Mouse (Mus musculus): ENCODE measurements around the gene Deaf1.

Gene Deaf1

DNA sequence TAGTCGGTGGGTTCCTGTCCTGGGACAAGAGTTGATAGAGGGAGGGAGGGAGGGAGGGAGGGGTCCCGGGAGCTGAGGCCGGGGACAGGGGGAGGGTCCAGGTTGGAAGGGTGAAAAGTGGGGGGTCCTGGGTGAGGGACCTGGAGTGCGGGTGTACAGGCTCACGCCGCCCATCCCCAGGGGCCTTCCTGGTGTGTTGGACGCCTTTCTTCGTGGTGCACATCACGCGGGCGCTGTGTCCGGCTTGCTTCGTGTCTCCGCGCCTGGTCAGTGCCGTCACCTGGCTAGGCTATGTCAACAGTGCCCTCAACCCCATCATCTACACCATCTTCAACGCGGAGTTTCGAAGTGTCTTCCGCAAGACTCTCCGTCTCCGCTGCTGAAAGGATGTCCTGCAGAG lies 33.0 kb downstream of the Deaf1 start:
- DNase-seq = peak; percentile 25

DNA sequence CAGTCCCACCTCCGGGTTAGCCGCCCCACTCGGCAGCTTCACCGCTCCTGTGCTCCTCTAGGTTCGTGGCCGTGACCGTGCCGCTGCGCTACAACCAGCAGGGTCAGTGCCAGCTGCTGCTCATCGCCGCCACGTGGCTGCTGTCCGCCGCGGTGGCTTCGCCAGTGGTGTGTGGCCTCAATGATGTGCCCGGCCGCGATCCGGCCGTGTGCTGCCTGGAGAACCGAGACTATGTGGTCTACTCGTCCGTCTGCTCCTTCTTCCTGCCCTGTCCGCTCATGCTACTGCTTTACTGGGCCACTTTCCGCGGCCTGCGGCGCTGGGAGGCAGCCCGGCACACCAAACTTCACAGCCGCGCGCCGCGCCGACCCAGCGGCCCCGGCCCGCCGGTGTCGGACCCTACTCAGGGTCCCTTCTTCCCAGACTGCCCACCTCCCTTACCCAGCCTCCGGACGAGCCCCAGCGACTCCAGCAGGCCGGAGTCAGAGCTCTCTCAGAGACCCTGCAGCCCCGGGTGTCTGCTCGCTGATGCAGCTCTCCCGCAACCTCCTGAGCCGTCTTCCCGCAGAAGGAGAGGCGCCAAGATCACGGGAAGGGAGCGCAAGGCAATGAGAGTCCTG lies 33.5 kb downstream of the Deaf1 start:
- DNase-seq = peak; percentile 69

DNA sequence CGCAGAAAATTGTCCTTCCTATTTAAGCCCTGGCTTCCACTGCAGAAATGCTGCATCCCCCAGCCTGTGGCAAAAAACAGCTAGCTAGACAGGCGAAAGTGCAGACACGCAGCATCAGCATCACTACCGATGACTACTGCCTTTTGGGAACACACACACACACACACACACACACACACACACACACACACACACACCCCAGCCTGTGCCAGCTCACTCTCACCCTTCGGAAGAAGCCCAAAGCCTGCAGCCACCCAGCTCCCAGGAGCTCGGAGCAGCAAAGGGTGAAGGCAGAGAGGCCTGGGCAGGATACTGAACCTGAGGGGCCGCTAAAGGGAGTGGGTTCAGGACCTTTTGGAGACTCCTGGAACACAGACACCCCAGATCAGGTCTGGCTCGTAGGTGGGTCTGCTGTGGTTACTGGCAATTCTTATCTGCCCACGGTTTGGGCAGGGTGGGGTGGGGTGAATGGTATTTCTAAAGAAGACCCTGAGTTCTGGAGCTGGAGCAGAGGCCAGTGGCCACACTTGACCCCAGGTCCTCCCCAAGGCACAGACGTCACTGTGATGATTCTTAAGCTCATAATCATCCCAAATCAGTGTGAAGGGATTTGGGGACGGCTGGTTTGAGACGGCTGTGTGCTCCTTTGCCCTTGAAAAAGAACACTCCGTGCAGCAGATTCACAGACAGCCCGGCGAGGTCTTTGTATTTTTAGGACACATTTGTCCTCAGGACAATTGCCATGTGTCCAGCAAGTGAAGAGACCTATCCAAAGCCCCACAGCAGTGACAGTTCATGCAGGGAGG lies 34.7 kb downstream of the Deaf1 start:
- peak; percentile 16 for DNase-seq

DNA sequence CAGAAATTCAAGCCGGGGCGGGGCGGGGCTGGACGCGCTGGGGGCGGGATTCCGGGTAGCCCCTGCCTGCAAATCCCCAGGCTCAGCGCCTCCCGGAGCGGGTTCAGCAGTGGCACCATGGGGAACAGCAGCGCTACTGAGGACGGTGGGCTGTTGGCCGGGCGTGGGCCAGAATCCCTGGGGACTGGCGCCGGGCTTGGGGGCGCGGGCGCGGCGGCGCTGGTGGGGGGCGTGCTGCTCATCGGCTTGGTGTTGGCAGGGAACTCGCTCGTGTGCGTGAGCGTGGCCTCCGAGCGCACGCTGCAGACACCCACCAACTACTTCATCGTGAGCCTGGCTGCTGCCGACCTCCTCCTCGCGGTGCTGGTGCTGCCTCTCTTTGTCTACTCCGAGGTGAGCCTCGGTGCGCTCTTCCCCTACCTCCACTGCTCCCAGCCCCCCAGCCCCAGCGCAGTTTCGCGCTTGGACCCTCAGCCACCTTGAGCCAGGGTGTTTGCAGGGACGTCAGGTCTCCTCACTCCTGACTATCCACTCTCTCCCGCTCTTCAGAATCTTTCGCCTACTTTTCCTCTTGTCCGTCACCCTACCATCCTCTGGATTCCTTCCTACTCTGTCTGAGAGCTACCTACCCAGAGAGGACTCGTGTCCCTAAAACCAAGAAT lies 35.4 kb downstream of the Deaf1 start, which contains the start of gene Drd4:
Drd4 (plus strand) TSS at position 86 of the 662 bp plus-strand sequence.
- DNase-seq = peak; percentile 69

DNA sequence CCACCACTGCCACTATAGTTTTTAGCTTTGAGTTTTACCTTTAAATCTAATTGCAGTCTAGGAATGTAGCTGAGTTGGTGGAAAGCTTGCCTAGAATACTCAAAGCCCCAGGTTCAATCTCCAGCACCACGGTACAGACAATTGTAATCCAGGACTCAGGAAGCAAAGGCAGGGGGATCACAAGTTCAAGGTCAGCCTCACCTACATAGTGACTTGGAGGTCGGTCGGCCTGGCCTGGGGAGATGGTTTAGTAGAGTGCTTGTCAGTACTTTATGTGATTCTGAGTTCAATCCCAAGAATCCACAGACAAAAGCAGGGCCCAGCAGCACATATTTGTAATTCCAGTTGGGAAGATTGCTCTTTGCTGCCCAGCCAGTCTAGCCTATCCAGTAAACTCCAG lies 39.4 kb downstream of the Deaf1 start:
- DNase-seq = no peak

DNA sequence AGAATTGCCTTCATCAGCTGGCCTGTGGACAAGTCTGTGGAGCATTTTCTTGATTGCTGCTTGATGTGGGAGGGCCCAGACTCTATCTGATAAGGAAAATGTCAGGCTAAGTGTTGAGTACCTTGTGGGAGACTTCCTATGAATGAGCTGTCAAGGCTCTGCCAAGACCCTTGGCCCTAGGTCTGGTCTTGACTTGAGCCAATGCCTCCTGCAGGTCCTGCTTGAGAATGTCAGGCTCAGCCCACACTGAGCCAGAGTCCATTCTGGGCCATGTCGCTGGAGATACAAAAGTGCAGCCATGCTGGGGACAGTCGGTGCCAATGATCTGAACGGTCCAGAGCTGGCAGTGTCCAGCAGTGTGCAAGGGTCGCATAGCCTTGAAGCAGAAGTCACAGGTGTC lies 44.7 kb downstream of the Deaf1 start:
- DNase-seq = no peak

DNA sequence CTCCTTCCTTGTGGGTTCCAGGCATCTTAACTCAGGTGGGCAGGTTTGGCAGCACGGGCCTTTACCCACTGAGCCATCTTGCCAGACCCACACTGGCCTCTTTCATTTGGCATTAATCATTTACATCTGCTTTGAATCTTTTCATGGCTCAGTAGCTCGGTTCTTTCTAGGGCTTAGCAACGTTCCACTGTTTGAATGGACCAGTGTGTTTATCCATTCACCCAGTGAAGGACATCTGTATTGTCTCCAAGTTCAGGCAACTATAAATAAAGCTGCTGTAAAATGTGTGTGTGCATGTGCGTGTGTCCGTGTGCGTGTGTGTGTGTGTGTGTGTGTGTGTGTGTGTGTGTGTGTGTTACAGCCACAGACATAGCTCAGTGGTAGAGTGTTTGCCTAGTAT lies 46.0 kb downstream of the Deaf1 start:
- no peak for DNase-seq

DNA sequence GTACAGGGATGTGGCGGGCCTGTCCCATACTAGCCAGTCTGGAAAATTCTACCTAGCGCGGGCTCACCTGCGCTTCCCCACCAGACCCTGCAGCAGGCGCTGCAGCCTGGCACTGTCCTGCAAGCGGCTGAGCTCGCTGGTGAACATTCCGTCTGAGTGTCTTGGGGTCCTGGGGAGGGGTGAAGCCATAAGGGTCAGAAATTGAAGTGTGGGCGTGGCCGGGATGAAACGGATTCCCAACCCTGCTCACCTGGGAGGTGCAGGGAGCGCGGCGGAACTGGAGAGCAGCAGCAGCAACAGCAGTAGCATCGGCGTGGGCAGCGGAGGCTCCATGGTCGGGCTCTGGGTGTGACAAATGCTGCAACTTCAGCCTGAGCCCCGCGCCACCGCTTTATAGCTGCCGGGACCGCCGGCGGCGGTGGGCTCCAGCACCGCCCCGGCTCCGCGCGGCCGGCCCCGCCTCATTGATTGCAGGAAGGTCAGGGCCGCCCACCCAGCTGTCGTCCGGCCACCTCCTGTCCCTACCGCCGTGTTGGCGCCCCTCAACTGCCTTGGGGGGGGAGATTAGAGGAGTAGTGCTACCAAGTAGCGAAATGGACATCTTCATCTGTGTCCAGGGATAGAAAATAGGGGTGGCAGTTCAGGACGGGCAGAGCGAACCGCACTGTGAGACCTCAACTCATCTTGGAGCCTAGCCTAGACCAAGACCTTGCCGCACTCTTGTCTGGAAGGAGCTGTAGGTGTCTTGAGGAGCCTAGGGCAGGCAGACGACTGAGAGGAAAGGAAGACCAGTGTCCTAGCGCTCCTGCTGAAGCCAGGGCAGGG lies 48.5 kb downstream of the Deaf1 start, which contains the start of gene Sct:
Sct (minus strand) TSS at position 368 of the 825 bp plus-strand sequence.
- DNase-seq = peak; percentile 80

DNA sequence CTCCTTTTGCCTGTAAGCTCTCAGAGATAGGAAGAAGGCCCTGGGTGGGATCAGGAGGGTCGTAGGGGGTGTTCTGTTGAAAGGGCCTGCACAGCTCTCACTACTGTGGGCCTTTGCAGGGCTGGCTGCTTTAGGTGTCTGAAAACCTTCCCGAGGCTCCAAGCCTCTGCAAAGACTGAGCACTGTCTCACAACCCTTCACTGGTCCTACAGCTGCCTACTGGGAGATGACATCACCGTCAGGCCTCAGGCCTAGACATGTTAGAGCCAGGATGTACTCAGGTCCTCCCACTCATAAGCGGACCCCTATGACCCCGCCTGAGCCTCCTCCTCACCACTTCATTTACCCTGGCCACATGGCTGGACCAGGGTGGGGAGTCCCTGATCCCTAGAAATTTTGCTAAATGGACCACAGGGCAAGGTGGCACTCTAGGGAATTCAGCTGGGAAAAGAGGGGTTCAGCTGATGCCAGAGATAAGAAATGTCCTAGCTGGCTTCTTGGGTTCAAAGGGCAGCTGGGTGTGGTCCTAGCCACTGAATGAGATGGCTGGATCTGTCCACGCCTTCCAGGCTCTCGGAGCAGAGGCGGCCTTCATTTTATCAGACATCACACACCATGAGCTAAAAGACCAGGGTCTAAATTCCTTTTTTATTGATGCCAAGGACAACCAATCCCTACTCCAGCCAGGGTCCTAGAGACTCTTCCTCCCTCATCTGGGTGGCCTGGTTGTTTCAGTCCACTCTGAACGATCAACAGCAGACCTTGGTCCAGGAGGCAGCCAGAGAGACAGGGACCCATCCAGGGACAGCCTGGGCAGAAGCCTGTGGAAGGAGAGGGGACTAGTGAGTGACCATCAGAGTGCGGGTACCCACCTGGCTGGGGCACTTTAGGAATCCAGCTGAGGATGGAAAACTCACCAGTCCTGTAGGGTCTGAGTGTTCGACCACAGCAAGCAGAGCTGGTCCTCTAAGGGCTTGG lies 49.5 kb downstream of the Deaf1 start:
- DNase-seq = no peak

DNA sequence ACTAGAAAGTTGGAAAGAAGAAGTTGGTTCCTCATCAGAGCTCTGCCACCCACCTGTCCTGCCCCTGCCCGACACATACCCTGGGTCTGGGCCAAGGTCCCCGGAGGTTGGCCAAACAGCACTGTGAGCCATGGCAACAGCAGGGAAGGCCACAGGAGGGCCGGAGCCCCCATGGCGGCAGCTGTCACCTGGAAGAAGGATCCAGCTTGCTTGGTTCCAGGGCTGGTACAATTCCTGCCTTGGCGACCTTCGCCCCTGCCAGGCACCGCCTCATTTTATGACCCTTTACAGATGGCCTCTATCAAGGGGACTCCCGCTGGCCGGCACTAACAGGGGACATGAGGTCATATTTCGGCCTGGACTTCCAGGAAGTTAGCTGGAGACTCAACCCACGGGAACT lies 50.9 kb downstream of the Deaf1 start, which contains the start of gene Cdhr5:
Cdhr5 (minus strand) TSS at position 241 of the 400 bp plus-strand sequence.
- DNase-seq = no peak

DNA sequence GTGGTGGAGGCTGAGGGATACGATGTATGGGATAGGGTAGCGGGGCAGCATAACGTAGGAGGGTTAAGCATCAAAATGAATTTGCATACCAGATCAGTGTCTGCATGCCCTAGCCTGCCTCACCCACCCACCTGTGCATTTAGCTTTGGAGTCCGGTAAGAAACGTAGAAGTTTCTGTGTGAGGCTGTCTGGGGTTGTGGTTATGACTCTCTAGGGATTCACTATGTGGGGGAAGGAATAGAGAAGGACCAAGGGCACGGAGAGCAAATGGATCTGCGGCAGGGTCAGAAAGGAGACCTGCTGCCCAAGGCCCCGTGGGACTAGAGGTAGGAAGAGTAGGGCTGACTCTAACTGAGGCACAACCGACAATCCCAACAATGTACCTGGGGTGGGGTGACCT lies 52.1 kb downstream of the Deaf1 start:
- no peak for DNase-seq

DNA sequence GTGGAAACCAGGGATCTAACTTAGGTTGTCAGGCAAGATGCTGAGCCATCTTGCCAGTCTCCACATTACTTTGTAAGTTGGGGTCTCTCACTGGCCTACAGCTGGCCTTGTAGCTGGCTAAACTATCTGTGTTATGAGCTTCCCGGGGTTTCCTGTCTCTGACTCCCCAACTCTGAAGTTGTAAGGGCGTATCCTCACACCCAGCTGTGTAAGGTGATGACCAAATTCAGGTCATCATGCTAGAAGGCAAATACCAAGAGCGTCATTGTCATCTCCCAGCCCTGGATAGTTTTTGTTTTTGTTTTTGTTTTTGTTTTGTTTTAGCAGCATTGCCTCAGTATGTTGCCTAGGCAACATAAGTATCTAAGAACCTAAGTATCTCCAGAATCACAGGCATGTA lies 56.9 kb downstream of the Deaf1 start:
- DNase-seq = no peak

DNA sequence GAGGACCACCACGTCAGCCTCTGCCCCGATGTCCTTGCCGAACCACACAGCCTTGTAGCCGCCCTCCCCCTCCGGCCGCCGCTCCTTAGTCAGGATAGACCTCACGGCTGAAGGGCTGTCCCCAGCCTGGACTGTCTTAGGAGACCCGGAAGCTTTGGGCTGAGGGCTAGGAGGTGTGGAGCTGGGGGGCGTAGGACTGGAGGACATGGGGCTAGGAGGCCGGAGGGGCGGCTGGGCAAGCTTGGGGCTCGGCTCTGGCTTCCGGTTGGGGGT lies 58.3 kb downstream of the Deaf1 start:
- no peak for DNase-seq

DNA sequence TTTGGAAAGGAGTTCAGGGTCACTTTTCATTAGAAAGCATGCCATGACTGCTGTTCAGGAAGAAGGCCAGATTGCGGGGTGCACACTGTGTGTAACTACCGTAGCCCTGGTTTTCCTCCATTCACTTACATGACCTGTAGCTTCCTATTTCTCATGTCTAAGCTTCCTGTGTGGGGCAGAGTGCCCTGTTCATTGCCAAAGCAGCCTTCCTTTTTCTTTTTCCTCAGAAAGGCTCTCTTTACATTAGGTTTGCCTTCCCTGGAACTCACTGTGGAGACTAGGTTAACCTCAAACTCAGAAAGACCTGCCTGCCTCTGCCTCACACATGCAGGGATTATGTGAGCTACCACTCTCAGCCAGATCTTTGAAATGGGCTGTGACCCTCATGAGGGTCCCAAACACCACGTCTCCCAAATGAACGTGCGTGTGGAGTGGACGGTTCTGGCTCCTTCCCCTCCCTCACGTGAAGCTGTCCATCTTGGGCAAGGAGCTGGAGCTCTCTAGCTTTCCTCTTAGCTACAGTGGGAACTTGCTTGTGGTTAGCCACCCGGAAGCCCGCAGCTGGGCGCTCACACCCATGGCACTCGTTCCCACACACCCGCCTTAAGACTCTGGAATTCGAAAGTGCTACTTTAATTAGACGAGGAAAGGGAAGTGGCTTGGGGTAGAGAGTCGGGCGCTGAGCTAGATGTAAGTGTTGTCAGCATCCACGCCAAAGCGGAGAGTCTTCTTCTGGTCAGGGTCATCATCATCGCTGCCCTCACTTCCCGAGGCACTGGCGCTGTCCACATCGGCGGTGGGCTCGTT lies 58.8 kb downstream of the Deaf1 start:
- no peak for DNase-seq

DNA sequence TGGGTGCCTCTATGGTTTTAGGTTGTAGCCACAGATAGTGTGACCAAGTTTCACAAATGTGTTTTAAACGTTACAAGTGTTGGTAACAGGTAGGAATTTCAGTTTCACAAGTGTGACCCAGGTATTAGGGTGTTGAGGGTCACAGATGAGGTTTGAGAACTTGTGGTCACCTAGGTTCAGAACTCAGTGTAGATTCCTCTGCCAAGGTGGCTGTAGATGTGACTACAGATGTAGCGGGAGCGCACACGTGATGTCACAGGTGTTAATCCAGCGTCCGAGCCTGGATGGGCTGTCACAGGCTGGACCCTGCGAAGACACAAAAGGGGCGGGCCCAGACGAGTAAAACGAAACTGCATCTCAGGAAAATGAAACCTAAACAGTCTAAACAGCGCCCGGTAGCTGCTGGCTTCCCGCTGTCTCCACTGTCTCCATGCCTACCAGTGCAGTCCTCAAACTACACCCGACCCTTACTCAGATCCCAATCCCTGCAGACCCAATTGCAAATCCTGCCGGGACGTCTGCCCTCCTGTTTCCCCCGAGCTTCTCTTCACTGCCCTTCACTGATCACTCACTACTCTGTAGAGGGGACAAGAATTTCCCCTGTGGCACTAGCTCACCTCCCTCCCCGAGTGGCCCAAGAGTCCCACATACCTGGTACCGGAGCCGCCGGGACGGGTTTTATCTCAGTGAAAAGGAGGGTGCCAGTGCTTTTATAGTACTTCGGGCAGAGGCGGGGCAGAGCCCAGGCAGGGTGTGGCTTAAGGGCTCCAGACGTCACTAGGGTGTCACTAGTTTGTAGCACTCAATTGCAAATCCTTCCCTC lies 61.5 kb downstream of the Deaf1 start, which contains the start of gene Irf7:
Irf7 (minus strand) TSS at position 743 of the 823 bp plus-strand sequence.
- DNase-seq = peak; percentile 46

DNA sequence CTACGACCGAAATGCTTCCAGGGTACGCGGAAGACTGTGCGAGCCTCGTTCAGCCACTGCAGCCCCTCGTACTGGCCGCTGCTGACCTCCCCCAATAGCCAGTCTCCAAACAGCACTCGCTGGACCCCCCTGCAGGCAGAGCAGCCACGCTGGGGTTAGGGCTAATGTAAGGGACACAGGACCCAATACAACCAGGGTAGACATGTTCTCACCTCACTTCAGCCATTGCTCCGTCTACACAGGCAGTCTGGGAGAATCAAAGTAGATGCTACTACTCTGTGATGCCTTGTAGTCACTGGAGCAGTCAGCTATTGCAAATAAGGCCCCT lies 62.1 kb downstream of the Deaf1 start:
- DNase-seq = peak; percentile 13

DNA sequence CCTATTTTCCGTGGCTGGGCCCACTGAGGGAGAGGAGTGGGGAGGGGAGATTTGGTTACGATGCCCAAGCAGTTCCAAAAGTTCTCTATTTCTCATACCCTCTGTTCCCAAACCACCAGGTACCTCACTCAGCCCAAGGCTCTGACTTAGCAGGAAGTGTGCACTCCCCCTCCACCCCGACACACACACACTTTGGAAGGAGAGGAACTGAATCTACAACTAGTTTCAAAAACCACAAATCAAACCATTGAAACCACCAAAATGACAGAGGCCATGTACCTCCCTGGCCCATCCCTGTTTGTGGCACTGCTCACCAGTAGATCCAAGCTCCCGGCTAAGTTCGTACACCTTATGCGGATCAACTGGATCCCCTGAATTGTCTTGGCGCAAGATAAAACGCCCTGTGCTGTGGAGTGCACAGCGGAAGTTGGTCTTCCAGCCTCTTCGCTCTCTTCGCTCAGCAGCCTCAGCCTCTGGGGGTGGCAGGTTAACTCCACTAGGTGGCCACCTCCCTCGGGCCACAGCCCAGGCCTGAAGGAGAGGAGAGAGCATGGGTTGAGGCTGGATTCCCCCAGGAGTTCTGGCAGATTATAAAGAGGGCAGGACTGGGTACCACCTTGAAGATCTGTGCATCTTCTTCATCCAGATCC lies 62.6 kb downstream of the Deaf1 start:
- DNase-seq = peak; percentile 62

DNA sequence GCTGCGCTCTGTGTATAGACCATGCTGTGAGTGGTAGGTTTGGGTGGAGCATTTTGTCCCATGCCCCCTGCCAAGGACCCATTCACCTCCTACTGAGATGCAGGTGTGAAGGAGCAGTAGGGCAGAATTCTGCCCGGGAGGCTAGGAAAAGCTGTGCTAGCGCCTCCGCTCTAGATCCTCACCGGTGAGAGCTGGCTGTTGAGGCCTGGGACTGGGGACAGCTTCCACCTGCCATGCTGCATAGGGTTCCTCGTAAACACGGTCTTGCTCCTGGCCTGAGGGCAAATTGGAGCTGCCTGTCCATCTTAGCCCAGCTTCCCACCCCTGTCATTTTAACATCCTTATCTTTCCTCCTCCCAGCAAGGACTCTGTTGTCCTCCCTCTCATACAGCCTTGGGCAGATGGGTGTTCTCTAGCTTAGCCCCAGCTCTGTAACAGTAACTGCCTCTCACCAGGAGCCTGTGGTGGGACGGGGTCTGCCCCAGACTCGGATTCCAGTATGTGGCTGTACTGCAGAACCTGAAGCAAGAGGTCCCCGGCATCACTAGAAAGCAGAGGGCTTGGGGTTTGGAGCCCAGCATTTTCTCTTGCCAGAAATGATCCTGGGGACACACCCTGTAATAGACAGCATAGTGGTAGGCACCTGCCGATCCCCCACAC lies 63.3 kb downstream of the Deaf1 start:
- DNase-seq = no peak

DNA sequence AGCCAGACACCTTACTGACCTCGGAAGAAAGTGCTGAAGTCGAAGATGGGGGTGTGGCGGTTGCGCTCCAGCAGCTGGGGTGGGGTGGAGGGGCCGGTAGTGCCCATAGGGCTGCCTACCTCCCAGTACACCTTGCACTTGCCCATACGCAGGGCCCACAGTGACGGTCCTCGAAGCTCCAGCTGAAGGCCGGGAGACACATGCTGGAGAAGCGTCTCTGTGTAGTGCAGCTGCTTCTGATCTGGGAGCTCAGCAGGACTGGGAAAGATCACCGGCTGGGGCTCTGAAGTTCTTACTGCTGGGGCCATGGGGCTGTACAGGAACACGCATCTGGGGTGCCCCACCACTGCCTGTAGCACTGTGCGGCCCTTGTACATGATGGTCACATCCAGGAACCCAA lies 63.9 kb downstream of the Deaf1 start:
- no peak for DNase-seq

All from embryo, embryonic 11 days (tissue).